Mouse (Mus musculus) left cerebral cortex, adult 18-20 months (tissue): ENCODE measurements around the gene Cnnm1. TPM values are rescaled to one million over a fixed set of nuclear protein-coding genes. Genes with fewer than 3 reads are reported as not detected.

ENCODE experiments used
- DNase-seq, 2 experiments: peaks; one replicate each; pipeline ENCODE4 v3.0.0; 2021 to 2022; ENCODE audit warnings: low spot score in 2 of 2, mixed read lengths in 1 of 2
- long read RNA-seq, 2 experiments: library from polyadenylated mRNA; stranded (forward); transcript quantifications; one replicate each; pipeline ENCODE4 v2.0.0; 2021
- total RNA-seq, 2 experiments: library from RNA; stranded (reverse); gene quantifications; 2 replicates each; pipeline ENCODE4 v1.2.3; 2021

Cnnm1 gene
- 100 to 1,000 TPM; 104 to 106 TPM for total RNA-seq
- long read RNA-seq, experiment 1, full-length matches to known transcripts, result 48 of 85 reads
- long read RNA-seq, experiment 1, partial matches to known transcripts, result 30 of 85 reads
- long read RNA-seq, experiment 1, other reads (novel, unspliced or antisense), result 7 of 85 reads
- long read RNA-seq, experiment 2, full-length matches to known transcripts, result 17 of 44 reads
- long read RNA-seq, experiment 2, partial matches to known transcripts, result 7 of 44 reads
- long read RNA-seq, experiment 2, other reads (novel, unspliced or antisense), result 20 of 44 reads

GRCm38 (mm10) chr19:43440112-43440737 lies at the start of gene Cnnm1:
Cnnm1 (plus strand) TSS chr19:43440436.
- DNase-seq, result peak; percentile 68 to 82

GRCm38 (mm10) chr19:43396327-43396726 lies 43.9 kb upstream of the Cnnm1 start:
- DNase-seq, result peak; percentile 29 to 59

DNA sequence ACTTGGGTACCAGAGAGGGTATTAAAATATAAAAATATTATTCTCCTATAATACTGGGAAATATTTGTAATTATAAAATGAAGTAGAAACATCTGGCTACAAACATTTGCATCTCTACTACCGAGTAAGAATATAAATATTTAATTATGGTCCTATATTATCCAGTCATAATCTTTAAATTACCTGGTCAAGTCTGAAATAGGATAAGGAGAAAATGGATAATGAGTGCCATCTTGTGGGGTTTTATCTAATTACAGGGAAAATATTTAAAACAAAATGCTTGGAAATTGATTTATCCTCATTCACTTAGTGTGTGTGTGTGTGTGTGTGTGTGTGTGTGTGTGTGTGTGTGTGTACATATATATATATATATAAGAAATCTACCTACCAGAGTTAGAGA lies 33.1 kb upstream of the Cnnm1 start:
- DNase-seq, result no peak

DNA sequence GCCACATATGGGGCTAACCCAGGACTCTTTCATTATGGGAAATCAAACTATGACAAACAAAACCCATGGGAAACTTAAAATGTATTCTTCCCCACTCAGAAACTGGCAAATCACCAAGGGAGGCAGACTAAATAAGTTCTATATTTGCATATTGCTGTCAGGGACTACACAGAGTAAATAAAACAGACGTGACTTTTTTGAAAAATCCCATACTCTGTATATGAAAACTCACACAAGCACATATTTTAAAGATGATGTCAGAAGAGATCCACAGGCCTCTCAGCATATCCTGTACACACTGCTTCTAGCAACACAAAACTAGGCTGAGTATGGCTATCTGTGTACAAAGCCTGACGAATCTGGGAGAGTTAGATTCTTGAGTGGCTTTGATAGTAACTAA lies 24.7 kb upstream of the Cnnm1 start:
- DNase-seq, result no peak

DNA sequence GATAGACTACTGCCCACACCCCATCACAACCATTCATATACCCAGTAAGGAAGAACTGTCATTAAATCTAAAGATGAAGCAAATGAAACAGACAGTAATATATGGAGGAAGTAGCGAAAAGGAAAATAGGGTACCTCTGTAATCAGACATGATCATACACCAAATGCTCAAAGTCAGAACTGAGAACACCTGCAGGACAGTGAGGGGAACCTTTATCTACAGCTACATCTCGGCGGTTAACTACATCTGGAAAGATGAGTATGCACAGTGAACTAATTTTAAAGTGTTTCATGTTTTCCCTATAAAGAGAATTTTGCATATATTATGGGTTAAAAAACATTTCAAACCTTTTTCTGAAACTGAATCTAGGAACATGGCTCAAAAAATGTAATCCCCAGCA lies 19.7 kb upstream of the Cnnm1 start:
- DNase-seq, result no peak

- no peak for DNase-seq
Observed at GRCm38 (mm10) chr19:43424082-43424481, 16.2 kb upstream of the Cnnm1 start.

- no peak for DNase-seq
Observed at GRCm38 (mm10) chr19:43427446-43428224, 12.6 kb upstream of the Cnnm1 start.

- DNase-seq, result no peak
Observed at GRCm38 (mm10) chr19:43439246-43439645, 990 bp upstream of the Cnnm1 start.

DNA sequence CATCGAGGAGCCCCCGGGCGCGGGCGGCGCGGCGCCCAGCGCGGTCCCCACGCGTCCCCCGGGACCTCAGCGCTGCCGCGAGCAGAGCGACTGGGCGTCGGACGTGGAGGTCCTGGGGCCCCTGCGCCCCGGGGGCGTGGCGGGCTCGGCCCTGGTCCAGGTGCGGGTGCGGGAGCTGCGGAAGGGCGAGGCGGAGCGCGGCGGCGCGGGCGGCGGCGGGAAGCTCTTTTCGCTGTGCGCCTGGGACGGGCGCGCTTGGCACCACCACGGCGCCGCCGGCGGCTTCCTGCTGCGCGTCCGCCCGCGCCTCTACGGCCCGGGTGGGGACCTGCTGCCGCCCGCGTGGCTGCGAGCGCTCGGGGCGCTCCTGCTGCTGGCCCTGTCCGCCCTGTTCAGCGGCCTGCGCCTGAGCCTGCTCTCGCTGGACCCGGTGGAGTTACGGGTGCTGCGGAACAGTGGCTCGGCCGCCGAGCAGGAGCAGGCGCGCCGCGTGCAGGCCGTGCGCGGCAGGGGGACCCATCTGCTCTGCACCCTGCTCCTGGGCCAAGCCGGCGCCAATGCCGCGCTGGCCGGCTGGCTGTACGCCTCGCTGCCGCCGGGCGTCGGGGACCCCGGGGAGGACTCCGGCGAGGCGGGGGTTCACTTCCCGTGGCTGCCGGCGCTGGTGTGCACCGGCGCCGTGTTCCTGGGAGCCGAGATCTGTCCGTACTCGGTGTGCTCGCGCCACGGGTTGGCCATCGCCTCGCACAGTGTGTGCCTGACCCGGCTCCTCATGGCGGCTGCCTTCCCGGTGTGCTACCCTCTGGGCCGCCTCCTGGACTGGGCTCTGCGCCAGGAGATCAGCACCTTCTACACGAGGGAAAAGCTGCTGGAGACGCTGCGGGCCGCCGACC lies 778 bp downstream of the Cnnm1 start:
- DNase-seq, result peak; percentile 47 to 61

DNA sequence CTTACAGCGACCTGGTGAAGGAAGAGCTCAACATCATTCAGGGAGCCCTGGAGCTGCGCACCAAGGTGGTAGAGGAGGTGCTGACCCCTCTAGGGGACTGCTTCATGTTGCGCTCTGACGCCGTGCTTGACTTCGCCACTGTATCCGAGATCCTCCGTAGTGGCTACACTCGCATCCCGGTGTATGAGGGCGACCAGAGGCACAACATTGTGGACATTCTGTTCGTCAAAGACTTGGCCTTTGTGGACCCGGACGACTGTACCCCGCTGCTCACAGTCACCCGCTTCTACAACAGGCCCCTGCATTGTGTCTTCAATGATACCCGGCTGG lies 1.4 kb downstream of the Cnnm1 start:
- no peak for DNase-seq

DNA sequence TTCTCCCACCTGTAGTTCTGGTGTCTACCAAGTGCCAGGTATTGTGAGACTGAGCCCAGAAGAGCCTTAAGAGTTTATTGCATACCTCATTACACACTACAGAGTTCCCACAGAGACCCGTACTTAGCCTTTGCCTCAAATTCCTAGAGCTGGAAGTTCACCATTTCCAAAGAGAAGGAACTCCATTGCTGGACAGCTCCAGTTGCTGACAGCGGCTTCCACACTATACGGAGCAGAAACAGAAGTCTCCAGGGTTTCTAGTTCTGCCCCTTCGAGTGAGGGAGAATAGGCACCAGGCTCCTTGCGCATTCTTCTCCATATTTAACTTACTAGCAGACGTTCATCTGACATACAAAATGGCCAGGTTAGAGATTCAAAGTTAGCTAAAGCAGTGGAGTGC lies 2.0 kb downstream of the Cnnm1 start:
- DNase-seq, result no peak

DNA sequence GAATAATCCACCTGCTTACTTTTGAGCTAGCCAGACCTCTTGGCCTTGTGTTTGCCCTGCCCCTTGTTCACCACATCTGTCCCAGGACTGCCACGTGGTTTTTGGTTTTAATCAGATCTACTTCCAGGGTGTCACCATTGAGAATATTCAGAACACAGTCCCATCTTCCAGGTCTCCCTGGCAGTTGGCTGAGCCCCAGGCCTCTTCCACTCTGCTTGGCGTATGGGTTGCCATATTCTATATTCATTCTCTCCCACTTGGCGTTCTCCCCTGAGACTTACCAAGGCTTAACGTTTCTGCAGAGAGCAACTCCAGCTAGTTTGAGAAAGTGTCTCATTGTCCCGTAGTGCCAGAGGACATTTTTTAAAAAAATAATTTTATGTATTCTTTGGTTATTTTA lies 2.7 kb downstream of the Cnnm1 start:
- no peak for DNase-seq

DNA sequence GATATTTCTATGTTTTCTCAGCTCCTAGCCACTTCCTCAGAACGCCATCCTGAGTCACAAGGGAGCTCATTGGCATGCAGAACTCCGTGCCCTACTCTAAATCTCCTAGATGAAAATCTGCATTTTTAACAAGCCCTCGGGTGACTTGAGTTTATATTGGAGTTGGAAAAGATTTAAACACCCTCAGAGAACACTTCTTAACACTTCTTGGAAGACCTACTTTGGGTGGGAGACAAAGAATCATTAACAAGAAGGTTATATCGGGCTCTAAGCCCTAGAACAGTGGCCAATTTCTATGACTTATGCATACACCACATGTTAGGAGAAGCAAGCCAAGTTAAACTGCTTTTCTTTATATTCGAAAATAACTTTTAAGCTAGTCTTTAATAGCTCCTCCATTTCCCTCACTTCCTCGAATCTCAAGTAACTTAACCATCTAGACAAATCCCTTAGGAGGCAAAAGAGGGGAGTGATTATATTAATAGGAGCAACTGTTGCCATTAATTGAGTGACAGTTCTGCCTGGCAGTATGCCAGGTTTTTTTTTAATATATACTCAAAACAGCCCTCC lies 4.5 kb downstream of the Cnnm1 start:
- no peak for DNase-seq

DNA sequence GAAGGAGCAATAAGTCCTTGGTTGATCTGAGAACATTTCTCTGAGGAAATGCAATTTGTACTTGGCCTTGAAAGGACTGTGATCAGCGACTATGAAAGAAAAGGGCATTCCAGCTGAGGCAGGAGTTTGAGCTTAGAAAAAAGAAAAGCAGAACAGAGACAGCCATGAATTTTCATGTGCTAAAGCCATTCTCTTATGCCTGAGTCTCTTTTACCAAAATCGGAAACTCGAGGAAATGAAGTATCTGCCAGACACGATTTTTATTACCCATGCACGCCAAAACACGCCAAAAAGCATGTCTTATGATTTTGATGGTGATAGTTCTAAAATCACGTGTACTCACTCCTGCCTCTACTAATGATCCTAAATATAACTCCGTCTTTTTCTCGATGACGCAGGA lies 11.3 kb downstream of the Cnnm1 start:
- no peak for DNase-seq

DNA sequence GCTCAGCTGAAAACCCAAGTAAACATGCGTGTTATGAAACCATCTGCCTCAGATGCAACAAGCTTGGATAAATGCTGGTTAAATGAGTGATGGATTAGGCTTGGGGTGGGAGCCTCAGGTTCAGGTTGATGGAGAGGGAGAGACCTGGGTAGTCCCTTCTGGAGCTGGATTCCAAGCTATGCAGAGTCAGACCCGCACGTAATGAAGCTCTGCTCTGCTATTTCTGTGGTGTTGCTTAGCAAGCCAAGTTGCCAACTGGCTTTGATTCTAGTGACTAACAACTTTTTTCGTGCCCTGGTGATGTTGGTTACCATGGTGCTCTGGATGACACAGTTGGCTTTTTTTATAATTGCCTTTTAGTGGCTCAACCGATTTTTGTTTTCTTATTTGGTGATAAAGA lies 11.9 kb downstream of the Cnnm1 start:
- DNase-seq, result peak; percentile 51 to 59

DNA sequence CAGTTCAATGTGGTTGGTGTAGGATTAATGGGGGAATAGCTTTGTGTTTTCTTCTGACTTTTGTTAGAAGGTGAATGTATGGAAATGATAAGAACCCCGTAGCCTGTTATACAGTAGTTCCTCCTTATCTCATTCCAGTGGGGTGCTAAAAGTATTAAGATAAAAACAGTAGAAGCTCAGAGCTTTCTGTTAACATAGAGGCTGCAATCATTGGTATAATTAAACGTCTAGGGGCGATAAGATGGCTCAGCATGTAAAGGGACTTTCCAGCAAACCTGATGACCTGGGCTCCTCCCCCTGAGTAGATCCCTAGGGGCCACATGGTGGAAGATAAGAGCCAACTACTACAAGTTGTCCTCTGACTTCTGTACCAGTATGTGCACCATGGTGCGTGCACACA lies 12.8 kb downstream of the Cnnm1 start:
- DNase-seq, result no peak

- no peak for DNase-seq
Observed at GRCm38 (mm10) chr19:43459948-43460347, 19.7 kb downstream of the Cnnm1 start.

- no peak for DNase-seq
Observed at GRCm38 (mm10) chr19:43460481-43460880, 20.2 kb downstream of the Cnnm1 start.

DNA sequence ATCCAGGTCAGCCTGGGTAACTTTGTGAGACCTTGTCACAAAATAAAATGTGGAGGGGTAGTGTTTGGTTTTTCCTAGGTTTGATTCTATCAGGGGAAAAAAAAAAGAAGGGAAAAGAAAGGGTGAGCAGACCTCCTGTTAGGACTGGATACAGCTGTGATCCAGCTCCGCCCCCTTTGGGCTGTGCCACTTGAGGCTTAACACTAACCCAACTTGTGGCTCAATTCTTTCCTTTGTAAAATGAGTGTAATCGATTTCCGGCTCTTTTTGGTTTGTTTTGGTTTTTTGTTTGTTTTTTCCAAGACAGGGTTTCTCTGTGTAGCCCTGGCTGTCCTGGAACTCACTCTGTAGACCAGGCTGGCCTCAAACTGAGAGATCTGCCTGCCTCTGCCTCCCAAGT lies 21.9 kb downstream of the Cnnm1 start:
- DNase-seq, result no peak

GRCm38 (mm10) chr19:43463546-43464293 lies 23.5 kb downstream of the Cnnm1 start:
- no peak for DNase-seq
